Mouse (Mus musculus) stomach, postnatal 0 days (tissue): Measurements from ENCODE around the gene Olr1.

Experiments
- CTCF ChIP-seq: IDR thresholded peaks from 2 replicates; pipeline ENCODE4 v1.5.1; 2016; ENCODE audit warnings: antibody characterized with exemption, low read depth, mild to moderate bottlenecking, moderate library complexity
- EP300 ChIP-seq: optimal IDR thresholded peaks from 2 replicates; pipeline ENCODE3; 2016; ENCODE audit warnings: antibody characterized with exemption

- TF ChIP-seq CTCF (no peak), EP300 (no peak)
These were observed 27.7 kb upstream of the Olr1 start for GRCm38 (mm10) chr6:129534627-129535190.
